Mouse (Mus musculus) CH12.LX (cell line): ENCODE data around the gene Fancc. TPM values are rescaled to one million over a fixed set of nuclear protein-coding genes. Genes with fewer than 3 reads are reported as not detected.

Experiments
- DNase-seq: peaks from one replicate; pipeline ENCODE4 v3.0.0-alpha.2; 2013; ENCODE audit errors: extremely low read depth
- H3K27ac ChIP-seq: 2 replicates; pipeline ENCODE4 v1.5.1; 2012; ENCODE audit warnings: low read depth, mild to moderate bottlenecking, control low read depth, moderate library complexity; ENCODE audit not compliant: insufficient read depth
- H3K27me3 ChIP-seq: replicated peaks from 2 replicates; pipeline ENCODE3; 2012; ENCODE audit warnings: inconsistent platforms
- H3K36me3 ChIP-seq, 2 experiments: replicated peaks in 1 of 2; 2 replicates each; pipeline versions ENCODE3 to v1.6.1; 2012; ENCODE audit warnings: inconsistent platforms in 1 of 2, low read length in 1 of 2, mild to moderate bottlenecking in 1 of 2, mixed read lengths in 1 of 2, moderate library complexity in 1 of 2; ENCODE audit not compliant: control insufficient read depth in 1 of 2, insufficient read depth in 1 of 2
- H3K4me1 ChIP-seq, 2 experiments: 2 replicates each; pipeline ENCODE4 v1.6.1; 2012; ENCODE audit warnings: inconsistent platforms in 1 of 2, moderate library complexity in 1 of 2; ENCODE audit not compliant: insufficient read depth in 2 of 2, control insufficient read depth in 1 of 2
- H3K4me2 ChIP-seq: 2 replicates; pipeline ENCODE4 v1.6.1; 2012; ENCODE audit warnings: low read depth, mild to moderate bottlenecking, control low read depth; ENCODE audit not compliant: poor library complexity, insufficient read depth, severe bottlenecking
- H3K4me3 ChIP-seq, 3 experiments: fragments of 150-350 bp in 1 of 3; sonication (generic) in 1 of 3; replicated peaks in 1 of 3; 2 replicates each; pipeline versions ENCODE3 to v1.5.1; 2011 to 2012; ENCODE audit warnings: low read depth in 2 of 3, low read length in 2 of 3, mild to moderate bottlenecking in 2 of 3, moderate library complexity in 2 of 3, control low read depth in 1 of 3, improper control_type of control experiment in 1 of 3, inconsistent platforms in 1 of 3, mixed read lengths in 1 of 3; ENCODE audit not compliant: poor library complexity in 1 of 3
- H3K79me2 ChIP-seq: replicated peaks from 2 replicates; pipeline ENCODE4 v1.6.1; 2012; ENCODE audit warnings: mild to moderate bottlenecking, moderate library complexity; ENCODE audit not compliant: control insufficient read depth, poor library complexity, insufficient read depth, severe bottlenecking; ENCODE audit errors: extremely low read depth
- H3K9ac ChIP-seq: 2 replicates; pipeline ENCODE4 v1.6.1; 2012; ENCODE audit warnings: low read depth, mild to moderate bottlenecking, control low read depth, moderate library complexity; ENCODE audit not compliant: insufficient read depth
- H3K9me3 ChIP-seq: replicated peaks from 2 replicates; pipeline ENCODE3; 2012; ENCODE audit warnings: low read length, inconsistent platforms, mixed read lengths
- BHLHE40 ChIP-seq: IDR thresholded peaks from 2 replicates; pipeline ENCODE4 v1.6.1; 2011; ENCODE audit warnings: mild to moderate bottlenecking, low read depth, low read length, improper control_type of control experiment
- CHD1 ChIP-seq: IDR thresholded peaks from 2 replicates; pipeline ENCODE4 v1.6.1; 2012; ENCODE audit warnings: low read depth, low read length, improper control_type of control experiment, inconsistent platforms
- CTCF ChIP-seq, 2 experiments: IDR thresholded peaks in 1 of 2; conservative IDR thresholded peaks in 1 of 2; 2 replicates each; pipeline ENCODE4 v1.5.1; 2011 to 2012; ENCODE audit warnings: low read depth in 2 of 2, low read length in 2 of 2, improper control_type of control experiment in 1 of 2, inconsistent platforms in 1 of 2, mild to moderate bottlenecking in 1 of 2, moderate library complexity in 1 of 2
- E2F4 ChIP-seq: IDR thresholded peaks from 2 replicates; pipeline ENCODE4 v1.6.1; 2011; ENCODE audit warnings: low read depth, low read length, improper control_type of control experiment; ENCODE audit not compliant: insufficient replicate concordance
- ETS1 ChIP-seq: conservative IDR thresholded peaks from 2 replicates; pipeline ENCODE4 v1.6.1; 2012; ENCODE audit warnings: low read depth, mild to moderate bottlenecking, inconsistent platforms, low read length, improper control_type of control experiment, moderate library complexity
- MAX ChIP-seq: IDR thresholded peaks from 2 replicates; pipeline ENCODE4 v1.6.1; 2011; ENCODE audit warnings: low read length, improper control_type of control experiment
- MAZ ChIP-seq: IDR thresholded peaks from 2 replicates; pipeline ENCODE4 v1.6.1; 2012; ENCODE audit warnings: low read depth, mild to moderate bottlenecking, inconsistent platforms, low read length, improper control_type of control experiment, moderate library complexity
- NELFE ChIP-seq: IDR thresholded peaks from 2 replicates; pipeline ENCODE4 v1.6.1; 2011; ENCODE audit warnings: low read depth, low read length, improper control_type of control experiment
- PAX5 ChIP-seq: IDR thresholded peaks from 2 replicates; pipeline ENCODE4 v1.6.1; 2012; ENCODE audit warnings: low read length, inconsistent platforms, mixed read lengths
- POLR2AphosphoS2 ChIP-seq: IDR thresholded peaks from 2 replicates; pipeline ENCODE4 v1.6.1; 2011; ENCODE audit warnings: low read depth, low read length, improper control_type of control experiment
- RAD21 ChIP-seq: IDR thresholded peaks from 2 replicates; pipeline ENCODE4 v1.6.1; 2011; ENCODE audit warnings: low read depth, mild to moderate bottlenecking, low read length, improper control_type of control experiment, moderate library complexity
- UBTF ChIP-seq: IDR thresholded peaks from 2 replicates; pipeline ENCODE4 v1.6.1; 2012; ENCODE audit warnings: low read depth, mild to moderate bottlenecking, inconsistent platforms, low read length, improper control_type of control experiment, moderate library complexity
- ZNF384 ChIP-seq: IDR thresholded peaks from 2 replicates; pipeline ENCODE4 v1.6.1; 2012; ENCODE audit warnings: low read depth, low read length, improper control_type of control experiment, inconsistent platforms
- dilution Hi-C: fragments of 300-500 bp; cut with MboI; formaldehyde crosslinking; loops from 2 replicates; pipeline ENCODE4 v1.14.3; 2020; ENCODE audit warnings: low sequenced_read_pairs; ENCODE audit not compliant: extremely low pct_unique_long_range_greater_than_20kb, extremely low pct_ligation_motif_present
- in situ Hi-C: fragments of 300-500 bp; cut with MboI; formaldehyde crosslinking; loops from 3 replicates; pipeline ENCODE4 v1.14.3; 2019; ENCODE audit warnings: low sequenced_read_pairs, low pct_ligation_motif_present, low pct_unique_long_range_greater_than_20kb, mixed read lengths
- polyA plus RNA-seq: library from polyadenylated mRNA; unstranded; fragments of >175 nt; gene quantifications from 2 replicates; pipeline ENCODE4 v1.2.1, GENCODE M21; 2012; ENCODE audit warnings: low read depth; ENCODE audit not compliant: insufficient read length
- total RNA-seq, 2 experiments: library from RNA; depleted of rRNA; stranded (reverse); fragments of 300-350 nt in 1 of 2; fragments of >200 nt in 1 of 2; gene quantifications; 2 replicates each; pipeline ENCODE4 v1.2.3; 2012 to 2014

Fancc gene
- total and polyA plus RNA-seq, 3 experiments, result 8.2 to 12.4 (median 8.7) TPM

DNA sequence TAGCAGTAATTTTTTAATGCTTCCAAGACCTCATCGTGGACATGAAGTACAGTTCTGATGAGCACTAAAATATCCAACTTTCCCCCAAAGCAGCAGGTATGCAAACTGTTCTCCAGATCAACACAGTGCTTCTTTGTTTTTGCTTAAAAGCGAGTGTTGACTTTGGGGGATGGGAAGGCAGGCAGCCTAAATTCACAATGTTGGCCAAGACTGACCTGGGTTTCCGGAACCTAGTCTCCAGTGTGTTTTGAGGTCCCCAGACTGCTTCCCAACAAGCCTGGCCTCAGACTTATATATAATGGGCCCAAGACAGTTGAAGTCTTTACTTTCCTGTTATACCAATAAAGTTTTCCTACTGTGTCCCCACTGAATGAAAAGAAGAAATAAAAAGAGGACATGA is 172.8 kb downstream of the Fancc start:
- in situ Hi-C loops, result no loop called here
- TF ChIP-seq UBTF (no peak), POLR2AphosphoS2 (no peak), PAX5 (no peak), ZNF384 (no peak), MAX (no peak), BHLHE40 (no peak)
- TF ChIP-seq, all 38 proteins: peak for 0
- dilution Hi-C loops, result no loop called here
- Histone ChIP-seq H3K9me3 (no peaks in the 10 kb centered on the region), H3K4me3 (no peak overlapping the region), H3K36me3 (peaks cover 0 to 42% of the 10 kb centered on the region in 2 experiments), H3K27ac (no peak overlapping the region), H3K79me2 (no peaks in the 10 kb centered on the region), H3K27me3 (no peaks in the 10 kb centered on the region), H3K4me1 (peaks cover 0 to 10% of the 10 kb centered on the region in 2 experiments; a peak in 2 of 4 replicates), H3K9ac (no peak overlapping the region), H3K4me2 (no peak overlapping the region)
- no peak for DNase-seq

DNA sequence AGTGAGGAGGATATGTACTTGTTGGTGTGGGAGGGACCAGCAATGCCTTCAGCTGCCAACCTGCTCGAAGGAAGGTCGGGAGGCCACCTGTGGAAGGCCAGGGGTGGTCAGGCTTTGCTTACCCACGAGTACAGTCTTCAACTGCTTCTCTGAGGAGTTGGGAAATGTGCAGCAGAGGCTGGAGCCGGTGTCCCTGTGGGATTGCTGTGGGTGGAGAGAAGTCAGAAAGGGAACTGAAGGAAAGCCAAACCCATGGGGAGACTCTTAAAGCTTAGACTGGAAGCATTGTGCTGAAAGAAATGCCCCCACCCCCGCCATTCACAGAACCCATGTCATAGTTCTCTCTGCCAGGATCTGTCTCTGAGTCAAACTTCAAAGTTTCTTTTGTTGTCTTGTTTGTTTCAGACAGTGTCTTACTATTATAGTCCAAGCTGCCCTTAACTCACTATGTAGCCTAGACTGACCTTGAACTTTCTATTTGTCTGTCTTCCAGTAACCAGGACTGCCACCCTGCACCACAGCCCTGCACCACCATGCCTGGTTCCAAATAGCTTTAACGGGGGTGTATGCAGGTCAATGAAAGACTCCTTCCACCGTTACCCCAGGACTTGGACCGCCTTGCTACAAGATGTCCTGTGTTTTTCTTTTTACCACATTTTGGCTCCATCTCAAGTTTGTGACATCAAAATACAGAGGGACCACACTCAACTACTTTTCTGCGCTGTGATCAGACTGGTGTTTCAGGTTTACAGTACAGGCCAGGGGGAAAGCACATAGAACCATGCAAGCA is 173.6 kb downstream of the Fancc start:
- Histone ChIP-seq H3K9ac (no peak overlapping the region), H3K27me3 (no peaks in the 10 kb centered on the region), H3K27ac (no peak overlapping the region), H3K4me1 (peaks cover 0 to 10% of the 10 kb centered on the region in 2 experiments; a peak in 2 of 4 replicates), H3K9me3 (no peaks in the 10 kb centered on the region), H3K36me3 (peaks cover 0 to 36% of the 10 kb centered on the region in 2 experiments), H3K79me2 (no peaks in the 10 kb centered on the region), H3K4me3 (no peak overlapping the region), H3K4me2 (no peak overlapping the region)
- no peak for DNase-seq
- in situ Hi-C loops, result no loop called here
- dilution Hi-C loops, result no loop called here
- TF ChIP-seq E2F4 (no peak), MAZ (no peak), NELFE (no peak), UBTF (no peak), CHD1 (no peak)

DNA sequence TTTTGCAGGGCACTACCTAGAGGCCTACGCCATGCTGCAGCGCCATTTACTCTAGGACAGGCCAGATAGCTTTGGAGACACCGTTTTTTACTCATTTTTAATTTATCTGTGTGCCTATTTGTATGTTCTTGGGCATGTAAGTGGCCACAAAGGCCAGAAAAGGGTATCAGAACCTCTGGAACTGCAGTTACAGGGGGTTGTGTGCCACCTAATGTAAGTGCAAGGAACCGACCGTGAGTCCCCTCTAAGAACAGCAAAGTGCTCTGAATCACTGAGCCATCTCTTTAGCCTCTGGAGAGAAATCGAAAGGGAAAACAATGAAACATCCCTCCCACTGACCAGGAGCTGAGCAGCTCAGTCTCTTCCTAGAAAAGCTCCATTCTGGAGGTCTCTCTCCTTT is 174.3 kb downstream of the Fancc start:
- dilution Hi-C loops, result no loop called here

More for the DNA sequence above, 174.3 kb downstream of the Fancc start:
- in situ Hi-C loops, result no loop called here
- Histone ChIP-seq H3K4me2 (no peak overlapping the region), H3K4me1 (peaks cover 0 to 10% of the 10 kb centered on the region in 2 experiments; a peak in 2 of 4 replicates), H3K9ac (no peak overlapping the region), H3K9me3 (no peaks in the 10 kb centered on the region), H3K27ac (no peak overlapping the region), H3K27me3 (no peaks in the 10 kb centered on the region), H3K4me3 (no peak overlapping the region), H3K36me3 (peaks cover 0 to 33% of the 10 kb centered on the region in 2 experiments), H3K79me2 (no peaks in the 10 kb centered on the region)
- no peak for DNase-seq
- TF ChIP-seq ETS1 (no peak), RAD21 (peak; percentile 5), CTCF (conservative IDR thresholded peaks at IDR 0.05 in 1 of 2, IDR thresholded peaks at IDR 0.05 in 1 of 2; ENCODE audit: low read depth in 2 of 2, low read length in 2 of 2) (0 out of 4 replicates have a peak, but pooled peaks of 1 of the 2 experiments have one; percentile 8)
